Mouse (Mus musculus) lung, adult 2 months (tissue): ENCODE measurements around the gene Fam214b. TPM values are rescaled to one million over a fixed set of nuclear protein-coding genes. Genes with fewer than 3 reads are reported as not detected.
A peak's percentile ranks its signal among the peaks of the same experiment; 100 is the strongest.

Experiments used
- DNase-seq: peaks from one replicate; pipeline ENCODE4 v3.0.0; 2022
- H3K4me1 ChIP-seq: fragments of 200-500 bp; 2 replicates; pipeline ENCODE4 v1.6.1; 2011; ENCODE audit warnings: low read length; ENCODE audit not compliant: control insufficient read depth, insufficient read depth
- H3K4me3 ChIP-seq: fragments of 200-500 bp; replicated peaks from 2 replicates; pipeline ENCODE3; 2011; ENCODE audit warnings: low read depth, mild to moderate bottlenecking, control low read depth, low read length; ENCODE audit errors: extremely low read depth
- CTCF ChIP-seq: fragments of 200-500 bp; IDR thresholded peaks from 2 replicates; pipeline ENCODE4 v1.5.1; 2011; ENCODE audit warnings: mild to moderate bottlenecking, low read length, control low read depth; ENCODE audit not compliant: insufficient read depth
- POLR2A ChIP-seq: fragments of 200-500 bp; IDR thresholded peaks from 2 replicates; pipeline ENCODE4 v1.6.1; 2011; ENCODE audit warnings: low read depth, mild to moderate bottlenecking, control low read depth, low read length, borderline replicate concordance; ENCODE audit errors: extremely low read depth
- WGBS: fragments of 180-500 bp; shearing (Covaris S2); methylation state at CpG from one replicate; pipeline ENCODE4 v1.1.7; 2018; 5-methylcytosine and 5-hydroxymethylcytosine counted together
- polyA plus RNA-seq: library from polyadenylated mRNA; depleted of rRNA; stranded (reverse); fragments of >200 nt; gene quantifications from 2 replicates; pipeline ENCODE4 v1.2.3, GENCODE M21; 2012; rRNA removed

Fam214b gene
- polyA plus RNA-seq, 1 experiment = 24.9 TPM

DNA sequence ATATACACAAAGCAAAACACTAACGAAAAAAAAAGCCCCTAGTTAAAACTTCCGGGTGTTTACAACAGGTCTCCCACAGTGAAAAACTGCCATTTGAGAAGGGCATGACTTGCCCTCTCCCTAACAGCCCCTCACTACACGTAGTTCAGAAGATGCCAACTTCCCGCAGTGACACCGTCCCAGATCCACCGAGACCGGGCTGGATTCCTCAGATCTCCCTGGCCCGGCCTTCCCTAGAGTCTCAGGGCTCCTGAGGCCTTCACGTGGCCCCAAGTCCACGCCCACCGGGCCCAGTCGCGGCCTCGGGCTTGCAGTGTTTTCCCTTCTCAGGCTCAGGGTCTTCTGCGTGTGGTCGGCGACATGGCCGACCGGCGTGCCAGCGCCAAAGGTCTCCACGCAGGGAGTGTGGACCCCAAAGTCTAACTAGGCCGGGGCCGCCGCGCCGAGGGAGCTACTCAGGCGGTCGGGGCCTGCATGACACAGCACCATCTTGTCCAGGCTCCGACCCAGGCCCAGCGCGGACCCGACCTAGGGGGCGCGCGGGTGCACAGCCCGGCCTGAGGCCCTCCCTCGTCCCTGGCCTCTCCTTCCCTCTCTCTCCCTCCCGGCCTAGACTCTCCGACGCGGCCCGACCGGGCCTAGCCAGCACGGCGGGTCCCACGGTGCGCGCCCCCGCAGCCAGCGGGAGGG lies 46.4 kb downstream of the Fam214b start:
- peaks cover 15% of the 10 kb centered on the region for H3K4me1 ChIP-seq
- DNase-seq = peak; percentile 74
- H3K4me3 ChIP-seq = peak overlapping the region; percentile 100
- peak; percentile 52; the same call in 1 of the 2 replicates for TF ChIP-seq POLR2A
- no peak for TF ChIP-seq CTCF
- WGBS = under 1% methylated on average over 51 of the region's 51 CpGs

DNA sequence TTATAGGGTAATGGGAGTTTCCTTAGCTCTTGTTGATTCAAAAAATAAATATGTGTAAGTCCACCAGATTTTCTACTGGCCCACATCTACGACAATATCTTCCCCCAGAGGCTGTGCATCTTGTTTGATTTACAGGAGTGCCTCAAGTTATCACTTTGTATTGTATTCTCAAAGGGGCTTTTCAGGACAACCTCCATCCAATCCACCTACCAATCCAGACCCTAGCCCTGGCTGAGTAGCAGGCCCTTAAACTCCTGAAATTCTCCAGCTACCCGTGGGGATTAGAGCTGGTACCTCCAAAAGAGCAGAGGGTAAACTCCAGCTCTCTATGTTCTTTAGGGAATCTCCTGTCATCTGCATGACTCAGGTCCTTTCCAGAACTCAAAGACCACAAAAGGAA lies 48.0 kb downstream of the Fam214b start:
- no peak for DNase-seq
- Histone ChIP-seq H3K4me1 (peaks cover 15% of the 10 kb centered on the region), H3K4me3 (no peak overlapping the region)
- 24% methylated on average over 2 of the region's 2 CpGs for WGBS
- TF ChIP-seq POLR2A (no peak), CTCF (no peak)

- Histone ChIP-seq H3K4me3 (no peak overlapping the region), H3K4me1 (no peaks in the 10 kb centered on the region)
- DNase-seq = no peak
- TF ChIP-seq POLR2A (no peak), CTCF (no peak)
- 91% methylated on average over 1 of the region's 1 CpGs for WGBS
Measured at GRCm38 (mm10) chr4:42988296-42988695, 57.7 kb downstream of the Fam214b start.

Other genes starting within 250 kb of the Fam214b start
- gene Fam205a1, start 192.3 kb downstream of the Fam214b start, polyA plus RNA-seq = not detected in 2 replicates
- not detected in 2 replicates for gene Gm12394, start 189.4 kb downstream of the Fam214b start, polyA plus RNA-seq
- gene Fam205c, start 172.0 kb downstream of the Fam214b start, polyA plus RNA-seq = not detected in 2 replicates
- gene Phf24, start 129.6 kb downstream of the Fam214b start, polyA plus RNA-seq = 7.6 and 10.3 TPM in 2 replicates
- gene Dnajb5, start 96.4 kb downstream of the Fam214b start, polyA plus RNA-seq = 20.0 and 22.1 TPM in 2 replicates
- gene 1700022I11Rik, start 76.6 kb downstream of the Fam214b start, polyA plus RNA-seq = not detected in 2 replicates
- 118 and 146 TPM in 2 replicates for gene Vcp, start 45.7 kb downstream of the Fam214b start, polyA plus RNA-seq
- 9.1 and 12.8 TPM in 2 replicates for gene Fancg, start 35.7 kb downstream of the Fam214b start, polyA plus RNA-seq
- gene Pigo, start 20.4 kb downstream of the Fam214b start, polyA plus RNA-seq = 15.9 and 23.3 TPM in 2 replicates
- gene Stoml2, start 14.5 kb downstream of the Fam214b start, polyA plus RNA-seq = 44.9 and 56.6 TPM in 2 replicates
- 16.3 and 20.0 TPM in 2 replicates for gene Unc13b, start 12.7 kb upstream of the Fam214b start, polyA plus RNA-seq
- 0.08 and 0.25 TPM in 2 replicates for gene Atp8b5, start 220.9 kb upstream of the Fam214b start, polyA plus RNA-seq